Mouse (Mus musculus) layer of hippocampus, postnatal 10 days (tissue): Measurements from ENCODE around the gene Dchs2. TPM values are rescaled to one million over a fixed set of nuclear protein-coding genes. Genes with fewer than 3 reads are reported as not detected.
"Not testable (repeated sequence)": the region's sequence is repeated elsewhere in the genome, so short reads cannot be mapped to it uniquely, and the experiment has no call there.

Experiments used
- DNase-seq, 2 experiments: peaks; one replicate each; pipeline ENCODE4 v3.0.0; 2021; ENCODE audit warnings: low spot score in 2 of 2
- long read RNA-seq: library from polyadenylated mRNA; stranded (forward); transcript quantifications from one replicate; pipeline ENCODE4 v2.0.0, GENCODE M21; 2023
- total RNA-seq, 2 experiments: library from RNA; stranded (reverse); gene quantifications; 2 replicates each; pipeline ENCODE4 v1.2.3; 2021

Gene Dchs2
- 1 to 10 TPM; 4.5 to 5.2 TPM for total RNA-seq
- long read RNA-seq: 0 reads

GRCm38 (mm10) chr3:83127726-83128448, at the start of gene Dchs2:
TSS of gene Dchs2 (plus strand) at chr3:83127948.
- no peak for DNase-seq

- DNase-seq: peak; percentile 69 to 71
These were observed 47.1 kb upstream of the Dchs2 start for GRCm38 (mm10) chr3:83080567-83081055.

- DNase-seq: no peak
These were observed 30.2 kb upstream of the Dchs2 start for GRCm38 (mm10) chr3:83097586-83097985.

- DNase-seq: peak in 1 of 2 experiments; percentile 19
These were observed 29.2 kb upstream of the Dchs2 start for GRCm38 (mm10) chr3:83098546-83099034.

- no peak for DNase-seq
These were observed 28.6 kb upstream of the Dchs2 start for GRCm38 (mm10) chr3:83099139-83099538.

GRCm38 (mm10) chr3:83099651-83100050, 28.1 kb upstream of the Dchs2 start:
- DNase-seq: no peak

GRCm38 (mm10) chr3:83102286-83102685, 25.5 kb upstream of the Dchs2 start:
- no peak for DNase-seq

GRCm38 (mm10) chr3:83110163-83110562, 17.6 kb upstream of the Dchs2 start:
- DNase-seq: no peak

- DNase-seq: peak in 1 of 2 experiments; percentile 11
These were observed 16.1 kb upstream of the Dchs2 start for GRCm38 (mm10) chr3:83111485-83112261.

GRCm38 (mm10) chr3:83112869-83113268, 14.9 kb upstream of the Dchs2 start:
- peak in 1 of 2 experiments; percentile 9 for DNase-seq

- DNase-seq: no peak
These were observed 12.8 kb upstream of the Dchs2 start for GRCm38 (mm10) chr3:83114946-83115345.

- DNase-seq: no peak
These were observed 10.2 kb upstream of the Dchs2 start for GRCm38 (mm10) chr3:83117592-83117991.

GRCm38 (mm10) chr3:83123945-83124344, 3.8 kb upstream of the Dchs2 start:
- not testable (repeated sequence) for DNase-seq

- DNase-seq: no peak
These were observed 541 bp upstream of the Dchs2 start for GRCm38 (mm10) chr3:83127088-83127725.

GRCm38 (mm10) chr3:83128449-83128922, 738 bp downstream of the Dchs2 start:
- DNase-seq: peak in 1 of 2 experiments; percentile 23

GRCm38 (mm10) chr3:83129151-83129550, 1.4 kb downstream of the Dchs2 start:
- DNase-seq: no peak

GRCm38 (mm10) chr3:83136413-83136812, 8.7 kb downstream of the Dchs2 start:
- DNase-seq: no peak

- no peak for DNase-seq
These were observed 11.1 kb downstream of the Dchs2 start for GRCm38 (mm10) chr3:83138820-83139219.

GRCm38 (mm10) chr3:83145610-83146009, 17.9 kb downstream of the Dchs2 start:
- DNase-seq: no peak

GRCm38 (mm10) chr3:83147273-83148054, 19.7 kb downstream of the Dchs2 start:
- DNase-seq: no peak

GRCm38 (mm10) chr3:83148055-83148447, 20.3 kb downstream of the Dchs2 start:
- no peak for DNase-seq
